Mouse (Mus musculus) hindbrain, postnatal 0 days (tissue): Measurements from ENCODE around the gene Crip2. TPM values are rescaled to one million over a fixed set of nuclear protein-coding genes. Genes with fewer than 3 reads are reported as not detected.

ENCODE experiments used
- ATAC-seq: fragments of 200-750 bp; cut with Nextera tagmentation; 2 replicates; pipeline ENCODE4 v1.8.0; 2017; ENCODE audit warnings: mild to moderate bottlenecking, moderate TSS enrichment, moderate library complexity
- DNase-seq: peaks from one replicate; pipeline ENCODE4 v3.0.0-alpha.2; 2015; ENCODE audit warnings: low spot score
- H3K27ac ChIP-seq: fragments of 300-500 bp; sonication (generic); 2 replicates; pipeline ENCODE4 v1.5.1; 2014; ENCODE audit warnings: mild to moderate bottlenecking
- H3K27me3 ChIP-seq: fragments of 300-500 bp; sonication (generic); 2 replicates; pipeline ENCODE4 v1.6.1; 2014; ENCODE audit warnings: low read length, mixed read lengths; ENCODE audit not compliant: insufficient read depth
- H3K36me3 ChIP-seq: fragments of 300-500 bp; sonication (generic); 2 replicates; pipeline ENCODE4 v1.6.1; 2014; ENCODE audit warnings: low read length, mixed read lengths; ENCODE audit not compliant: insufficient read depth
- H3K4me1 ChIP-seq: fragments of 300-500 bp; sonication (generic); 2 replicates; pipeline ENCODE4 v1.6.1; 2014; ENCODE audit warnings: antibody characterized with exemption, low read length, mixed read lengths; ENCODE audit not compliant: insufficient read depth
- H3K4me2 ChIP-seq: fragments of 300-500 bp; sonication (generic); 2 replicates; pipeline ENCODE4 v1.6.1; 2014; ENCODE audit warnings: low read depth, mild to moderate bottlenecking, low read length, moderate library complexity, mixed read lengths
- H3K4me3 ChIP-seq: fragments of 300-500 bp; sonication (generic); 2 replicates; pipeline ENCODE4 v1.5.1; 2014; ENCODE audit warnings: low read length
- H3K9ac ChIP-seq: fragments of 300-500 bp; sonication (generic); replicated peaks from 2 replicates; pipeline ENCODE4 v1.6.1; 2014; ENCODE audit warnings: mild to moderate bottlenecking, low read length, moderate library complexity, mixed read lengths
- H3K9me3 ChIP-seq: fragments of 300-500 bp; sonication (generic); 2 replicates; pipeline ENCODE4 v1.6.1; 2016; ENCODE audit warnings: low read length, mixed read lengths
- CTCF ChIP-seq: IDR thresholded peaks from 2 replicates; pipeline ENCODE4 v1.5.1; 2016; ENCODE audit warnings: antibody characterized with exemption, control low read depth, low read depth
- WGBS: fragments of 180-500 bp; shearing (Covaris S2); extraction: QIAGEN DNeasy Blood & Tissue Kit; methylation state at CpG from one replicate; pipeline ENCODE4 v1.1.7; 2014; 5-methylcytosine and 5-hydroxymethylcytosine counted together
- polyA plus RNA-seq: library from polyadenylated mRNA; unstranded; fragments of >200 nt; fragmentation: Nextera tagmentation; extraction: Ambion mirVana; gene quantifications from 2 replicates; pipeline ENCODE4 v1.2.1, GENCODE M21; 2015
- total RNA-seq: library from RNA; depleted of rRNA; stranded (reverse); fragments of >200 nt; gene quantifications from 2 replicates; pipeline ENCODE4 v1.2.3, GENCODE M21; 2014

The Crip2 gene
- total and polyA plus RNA-seq, 2 experiments from 2014 or later = 152 to 251 TPM

GRCm38 (mm10) chr12:113137260-113138213 is 2.5 kb upstream of the Crip2 start:
- DNase-seq (no peak), ATAC-seq (no peak)
- Histone ChIP-seq H3K27me3 (no peaks in the 10 kb centered on the region), H3K4me2 (no peak overlapping the region), H3K27ac (no peak overlapping the region; the same call in 1 of the 2 replicates), H3K4me1 (peaks cover 29% of the 10 kb centered on the region), H3K36me3 (peaks cover 54% of the 10 kb centered on the region), H3K9me3 (no peaks in the 10 kb centered on the region), H3K9ac (no peak overlapping the region), H3K4me3 (no peak overlapping the region)
- WGBS = 80% methylated on average over 18 of the region's 18 CpGs
- no peak for TF ChIP-seq CTCF

- TF ChIP-seq CTCF = no peak
- Histone ChIP-seq H3K4me3 (no peak overlapping the region), H3K4me2 (no peak overlapping the region), H3K27me3 (no peaks in the 10 kb centered on the region), H3K9ac (no peak overlapping the region), H3K27ac (peak overlapping the region; percentile 74; the same call in 1 of the 2 replicates), H3K4me1 (peaks cover 34% of the 10 kb centered on the region), H3K9me3 (no peaks in the 10 kb centered on the region), H3K36me3 (peaks cover 46% of the 10 kb centered on the region)
- DNase-seq (no peak), ATAC-seq (no peak)
- WGBS = 79% methylated on average over 6 of the region's 6 CpGs
Observed at GRCm38 (mm10) chr12:113138291-113138690, 1.7 kb upstream of the Crip2 start.

GRCm38 (mm10) chr12:113138901-113139864 is 853 bp upstream of the Crip2 start:
- Histone ChIP-seq H3K27me3 (no peaks in the 10 kb centered on the region), H3K9ac (peak overlapping the region; percentile 56), H3K4me1 (peaks cover 34% of the 10 kb centered on the region), H3K9me3 (no peaks in the 10 kb centered on the region), H3K36me3 (peaks cover 38% of the 10 kb centered on the region), H3K4me3 (peak overlapping the region; percentile 52), H3K27ac (peak overlapping the region; percentile 74), H3K4me2 (peak overlapping the region; percentile 68)
- no peak for DNase-seq
- no peak for ATAC-seq
- whole genome bisulfite sequencing = 27% methylated on average over 11 of the region's 11 CpGs
- no peak for TF ChIP-seq CTCF

- Histone ChIP-seq H3K27me3 (no peaks in the 10 kb centered on the region), H3K4me3 (peak overlapping the region; percentile 52), H3K27ac (peak overlapping the region; percentile 74), H3K36me3 (peaks cover 32% of the 10 kb centered on the region), H3K4me1 (peaks cover 34% of the 10 kb centered on the region), H3K9me3 (no peaks in the 10 kb centered on the region), H3K9ac (peak overlapping the region; percentile 56), H3K4me2 (peak overlapping the region; percentile 68)
- ATAC-seq = peak; percentile 19
- peak; percentile 30 for DNase-seq
- WGBS = 2% methylated on average over 48 of the region's 49 CpGs
- TF ChIP-seq CTCF = no peak
Observed at GRCm38 (mm10) chr12:113140616-113141411, 778 bp downstream of the Crip2 start.

- TF ChIP-seq CTCF = no peak
- Histone ChIP-seq H3K27ac (peak overlapping the region; percentile 74), H3K9ac (peak overlapping the region; percentile 56), H3K36me3 (peaks cover 25% of the 10 kb centered on the region; the same call in 1 of the 2 replicates), H3K4me2 (peak overlapping the region; percentile 68), H3K4me3 (peak overlapping the region; percentile 52), H3K4me1 (peaks cover 39% of the 10 kb centered on the region), H3K9me3 (no peaks in the 10 kb centered on the region), H3K27me3 (no peaks in the 10 kb centered on the region)
- 14% methylated on average over 8 of the region's 8 CpGs for WGBS
- DNase-seq = peak; percentile 50
- no peak for ATAC-seq
Observed at GRCm38 (mm10) chr12:113141531-113141973, 1.5 kb downstream of the Crip2 start.
